Mouse (Mus musculus) G1E (cell line): ENCODE measurements around the gene Lrmda.

Source experiments
- CTCF ChIP-seq: IDR thresholded peaks from 2 replicates; pipeline ENCODE4 v1.5.1; 2012; ENCODE audit warnings: low read depth, low read length, inconsistent platforms, mixed read lengths
- TAL1 ChIP-seq: conservative IDR thresholded peaks from 2 replicates; pipeline ENCODE4 v1.6.1; 2012; ENCODE audit warnings: low read depth, low read length, inconsistent platforms, mixed read lengths

GRCm38 (mm10) chr14:22265229-22265905 lies 245.9 kb downstream of the Lrmda start:
- TF ChIP-seq TAL1 (no peak), CTCF (no peak)
